Mouse (Mus musculus) left cerebral cortex, postnatal 4 days (tissue): ENCODE results near the gene Rasgrp4. TPM values are rescaled to one million over a fixed set of nuclear protein-coding genes. Genes with fewer than 3 reads are reported as not detected.
"Not testable (repeated sequence)": the region's sequence is repeated elsewhere in the genome, so short reads cannot be mapped to it uniquely, and the experiment has no call there.

Experiments
- DNase-seq: peaks from one replicate; pipeline ENCODE4 v3.0.0-alpha.2; 2022
- intact Hi-C: fragments of 180-260 bp; cut with DNase I; formaldehyde crosslinking; loops from one replicate; pipeline ENCODE4 v1.15.1; 2025
- total RNA-seq, 2 experiments: library from RNA; stranded (reverse); gene quantifications; 2 replicates each; pipeline ENCODE4 v1.2.3; 2021

The Rasgrp4 gene
- total RNA-seq = 1 to 10 TPM; 1.6 to 1.7 TPM

- no peak for DNase-seq
- intact Hi-C loops = no loop called here
Observed at GRCm38 (mm10) chr7:29134693-29135386, at the start of gene Rasgrp4. Gene Rasgrp4, plus strand, starts transcription at chr7:29134851.

DNA sequence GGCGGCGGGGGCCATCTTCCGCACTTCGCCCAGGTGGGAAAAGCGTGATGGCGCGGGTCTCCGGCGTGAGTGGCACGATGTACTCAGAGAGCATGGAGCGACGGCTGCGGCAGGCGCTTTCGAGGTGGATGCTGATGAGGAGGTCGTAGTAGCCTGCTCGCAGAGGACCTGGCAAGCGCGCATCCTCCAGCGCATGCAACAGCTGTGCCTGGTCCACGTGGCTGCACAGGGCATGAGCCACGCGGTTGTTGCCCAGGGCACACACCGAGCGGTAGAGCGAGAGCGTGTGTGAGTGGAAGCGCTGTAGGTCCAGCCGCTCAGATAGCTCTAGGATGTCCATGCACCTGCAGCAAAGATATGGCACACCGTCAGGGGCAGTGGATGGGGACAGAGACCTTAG, 48.7 kb upstream of the Rasgrp4 start:
- intact Hi-C loops = no loop called here
- DNase-seq = no peak

- intact Hi-C loops = no loop called here
- no peak for DNase-seq
Observed at GRCm38 (mm10) chr7:29086902-29087301, 47.7 kb upstream of the Rasgrp4 start.

DNA sequence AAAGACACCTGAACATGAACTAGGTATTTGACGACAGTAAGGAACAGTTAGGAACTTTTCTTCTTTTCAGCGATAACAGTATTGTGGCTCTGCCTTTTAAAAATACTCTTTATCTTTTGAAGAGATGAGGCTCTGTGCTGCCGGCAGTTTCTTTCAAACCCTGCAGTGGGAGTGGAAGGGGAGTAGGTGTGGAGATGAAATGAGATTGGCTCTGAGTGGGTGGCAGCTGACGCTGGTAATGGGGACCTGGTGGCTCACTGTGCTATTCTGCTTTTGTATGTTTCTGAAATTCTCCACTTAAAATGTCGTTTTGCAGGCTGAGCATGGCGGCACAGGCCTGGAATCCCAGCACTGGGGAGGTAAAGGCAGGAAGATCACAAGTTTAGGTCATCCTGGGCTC, 45.8 kb upstream of the Rasgrp4 start:
- no peak for DNase-seq
- intact Hi-C loops = no loop called here

DNA sequence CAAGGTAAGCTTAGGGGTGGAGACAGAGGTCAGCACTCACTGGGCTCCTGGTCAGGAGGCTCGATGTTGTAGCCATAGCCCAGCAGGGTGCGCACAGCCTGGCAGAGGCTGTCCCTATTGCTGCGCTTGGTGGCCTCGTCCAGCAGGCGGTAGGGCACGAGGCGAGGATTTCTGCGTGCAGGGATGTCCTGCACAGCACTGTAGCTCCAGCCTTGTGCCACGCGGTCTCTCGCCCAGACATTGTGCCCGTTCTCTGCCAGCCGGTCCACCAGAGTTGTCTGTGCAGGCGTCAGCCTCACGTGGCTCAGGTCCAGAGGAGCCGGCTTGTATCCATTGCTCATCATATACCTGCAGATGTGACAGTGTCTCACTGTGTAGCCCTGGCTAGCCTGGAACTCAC, 37.5 kb upstream of the Rasgrp4 start:
- no peak for DNase-seq
- intact Hi-C loops = no loop called here

- no peak for DNase-seq
- intact Hi-C loops = no loop called here
Observed at GRCm38 (mm10) chr7:29101286-29102017, 33.2 kb upstream of the Rasgrp4 start.

- intact Hi-C loops = no loop called here
- peak; percentile 72 for DNase-seq
Observed at GRCm38 (mm10) chr7:29108992-29109955, 25.4 kb upstream of the Rasgrp4 start.

- no peak for DNase-seq
- intact Hi-C loops = no loop called here
Observed at GRCm38 (mm10) chr7:29118142-29118851, 16.4 kb upstream of the Rasgrp4 start.

DNA sequence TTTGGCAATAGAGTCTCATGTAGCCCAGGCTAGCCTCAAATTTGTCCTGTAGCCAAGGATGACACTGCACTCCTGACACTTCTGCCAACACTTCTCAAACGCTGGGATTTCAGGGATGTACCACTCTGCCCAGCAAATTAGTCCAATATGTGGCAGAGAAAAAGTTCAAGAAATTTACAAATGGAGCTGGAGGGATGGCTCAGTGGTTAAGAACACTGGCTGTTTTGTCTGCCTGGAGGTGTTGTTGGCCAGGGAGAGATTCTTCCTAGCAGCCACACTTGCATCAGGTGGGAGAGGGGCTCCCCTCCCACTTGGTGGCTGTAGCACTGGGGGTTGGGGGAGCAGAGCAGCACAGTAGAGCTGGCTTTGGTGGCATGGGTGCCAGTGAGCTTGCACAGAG, 15.1 kb upstream of the Rasgrp4 start:
- DNase-seq = no peak
- intact Hi-C loops = no loop called here

GRCm38 (mm10) chr7:29122821-29123220, 11.8 kb upstream of the Rasgrp4 start:
- no peak for DNase-seq
- intact Hi-C loops = no loop called here

DNA sequence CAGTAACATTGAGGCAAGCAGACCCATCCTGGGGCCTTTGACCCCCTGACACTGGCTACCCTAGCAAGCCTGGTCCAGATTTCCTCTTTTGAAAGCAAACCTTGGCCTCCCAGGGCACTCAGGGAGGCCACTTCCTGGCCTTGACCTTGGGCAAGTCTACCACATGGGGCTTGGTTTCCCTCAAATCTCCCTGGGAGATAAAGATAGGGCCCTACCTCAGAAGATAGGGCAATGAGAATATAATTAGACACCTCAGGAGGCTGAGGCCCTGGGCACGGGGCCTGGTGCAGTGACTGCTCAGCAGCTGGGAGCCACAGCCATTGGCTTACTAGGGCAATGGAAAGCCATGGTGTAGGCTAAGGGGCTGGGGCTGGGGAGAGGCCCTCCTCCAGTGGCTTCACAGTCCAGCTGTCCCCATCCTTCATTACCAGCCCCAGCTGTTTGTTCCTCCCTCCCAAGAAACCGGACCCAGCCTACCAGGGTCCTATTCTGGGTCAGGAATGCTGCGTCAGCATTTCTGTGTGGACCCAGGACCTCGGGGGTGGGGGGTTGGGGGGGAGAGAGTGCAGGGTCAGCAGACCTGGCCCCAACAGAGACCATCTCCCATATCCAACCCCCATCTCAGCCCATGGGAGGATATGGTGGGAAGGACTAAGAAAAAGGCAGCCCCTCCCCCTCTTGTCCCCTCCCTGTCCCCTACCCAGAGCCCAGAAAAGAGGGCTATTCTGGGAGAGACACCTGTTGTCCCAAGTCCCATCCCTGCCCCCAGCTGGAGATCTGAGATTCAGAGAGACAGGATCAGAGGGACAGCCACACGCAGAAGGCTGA, 10.9 kb upstream of the Rasgrp4 start:
- intact Hi-C loops = no loop called here
- DNase-seq = no peak

DNA sequence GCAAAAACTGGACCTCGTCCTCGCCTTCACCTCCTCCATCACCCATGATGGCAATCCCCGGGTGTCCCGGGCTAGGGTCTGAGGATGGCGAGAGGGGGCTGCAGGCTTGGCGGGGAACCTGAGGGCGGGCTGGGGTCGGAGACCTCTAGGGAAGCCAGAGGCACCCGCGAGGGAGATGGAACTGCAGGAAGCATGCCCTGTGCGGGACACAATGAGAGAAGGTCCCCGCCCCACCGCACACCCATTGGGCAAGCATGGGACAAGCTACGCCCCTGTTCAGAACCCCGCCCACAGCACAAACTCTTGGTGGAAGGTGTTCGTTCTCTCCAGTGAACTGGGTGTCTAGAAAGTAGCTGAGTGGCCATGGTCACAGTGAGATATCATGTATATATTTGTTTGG, 9.7 kb upstream of the Rasgrp4 start, which contains the start of gene Ryr1:
Gene Ryr1, minus strand, starts transcription at position 210 of the 400 bp plus-strand sequence.
- intact Hi-C loops = no loop called here
- no peak for DNase-seq

DNA sequence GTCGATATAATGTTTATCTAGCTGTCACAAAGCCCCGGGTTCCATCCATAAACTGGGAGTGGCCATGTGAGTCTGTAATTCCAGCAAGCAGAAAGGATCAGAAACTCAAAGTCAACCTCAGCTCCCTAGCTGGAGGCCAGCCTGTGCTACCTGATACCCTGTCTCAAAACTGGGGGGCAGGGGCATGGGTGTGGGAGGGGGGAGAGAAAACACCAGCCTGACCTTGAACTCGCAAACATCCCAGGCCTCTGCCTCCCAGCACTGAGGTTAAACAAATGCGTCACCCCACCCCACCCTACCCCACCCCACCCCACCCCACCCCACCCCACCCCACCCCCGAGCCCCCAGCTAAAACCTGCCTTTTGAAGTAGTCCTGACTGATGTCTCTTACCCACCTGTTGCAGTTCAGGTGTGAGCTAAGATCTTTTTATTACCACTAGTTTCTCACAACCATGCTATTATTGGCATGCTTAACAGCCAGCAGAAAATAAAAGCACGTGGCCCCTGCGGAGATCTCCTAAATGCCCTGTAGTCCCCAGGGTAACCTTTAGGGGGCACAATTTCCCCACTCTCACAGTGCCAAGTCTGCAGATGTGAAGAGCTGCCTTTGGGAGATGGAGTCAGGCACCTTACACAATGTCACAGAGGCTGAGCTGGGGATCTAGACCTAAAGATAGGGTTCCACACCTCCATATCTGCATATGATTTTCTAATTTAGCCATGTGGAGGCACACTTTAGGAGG, 8.3 kb upstream of the Rasgrp4 start:
- intact Hi-C loops = no loop called here
- no peak for DNase-seq

- intact Hi-C loops = no loop called here
- DNase-seq = no peak
Observed at GRCm38 (mm10) chr7:29128725-29129124, 5.9 kb upstream of the Rasgrp4 start.

- no peak for DNase-seq
- intact Hi-C loops = no loop called here
Observed at GRCm38 (mm10) chr7:29134230-29134629, 421 bp upstream of the Rasgrp4 start.

DNA sequence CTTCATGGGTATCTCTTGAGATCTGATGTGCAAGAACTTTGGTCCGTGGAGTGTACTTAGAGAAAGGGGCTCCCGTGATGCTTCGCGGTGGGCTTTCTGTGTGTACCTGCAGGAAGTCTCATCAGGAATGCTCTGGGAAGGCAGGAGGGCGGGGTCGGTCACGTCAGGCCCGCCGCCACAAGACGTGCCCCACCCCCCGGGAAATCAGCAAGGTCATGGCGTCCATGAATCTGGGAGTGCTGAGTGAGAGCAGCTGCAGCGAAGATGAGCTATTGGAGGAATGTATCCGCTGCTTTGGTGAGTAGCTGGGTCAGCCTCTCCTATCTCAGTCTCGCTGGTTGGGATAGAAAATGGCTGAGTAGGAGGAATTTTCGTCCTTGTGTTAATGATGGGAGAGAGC, 2.8 kb downstream of the Rasgrp4 start:
- DNase-seq = no peak
- intact Hi-C loops = no loop called here

GRCm38 (mm10) chr7:29139237-29139636, 4.6 kb downstream of the Rasgrp4 start:
- intact Hi-C loops, DNase-seq: not testable (repeated sequence)

GRCm38 (mm10) chr7:29141416-29141815, 6.8 kb downstream of the Rasgrp4 start:
- intact Hi-C loops = no loop called here
- no peak for DNase-seq

GRCm38 (mm10) chr7:29144006-29144405, 9.4 kb downstream of the Rasgrp4 start:
- intact Hi-C loops = no loop called here
- no peak for DNase-seq
